Mouse (Mus musculus) myocyte (in vitro differentiated cells): ENCODE data around the gene Sirpa.

ENCODE experiments used
- CEBPB ChIP-seq: IDR thresholded peaks from 2 replicates; pipeline ENCODE4 v1.6.1; 2011; ENCODE audit warnings: mild to moderate bottlenecking, moderate library complexity; ENCODE audit not compliant: poor library complexity, insufficient read depth, severe bottlenecking
- MAX ChIP-seq: IDR thresholded peaks from one replicate; pipeline ENCODE4 v1.6.1; 2011; ENCODE audit warnings: low read depth, mild to moderate bottlenecking, control low read depth
- POLR2A ChIP-seq: IDR thresholded peaks from one replicate; pipeline ENCODE4 v1.6.1; 2011; ENCODE audit warnings: low read depth, mild to moderate bottlenecking, control low read depth, moderate library complexity; ENCODE audit not compliant: insufficient read length
- POLR2AphosphoS2 ChIP-seq: IDR thresholded peaks from one replicate; pipeline ENCODE4 v1.6.1; 2011; ENCODE audit warnings: low read depth, control low read depth; ENCODE audit not compliant: insufficient read length
- USF1 ChIP-seq: IDR thresholded peaks from one replicate; pipeline ENCODE4 v1.6.1; 2011; ENCODE audit warnings: low read depth, mild to moderate bottlenecking, control low read depth, moderate library complexity

GRCm38 (mm10) chr2:129544919-129545318, 47.7 kb upstream of the Sirpa start:
- no peak for TF ChIP-seq USF1
- no peak for TF ChIP-seq CEBPB
- no peak for TF ChIP-seq MAX
- TF ChIP-seq POLR2AphosphoS2: no peak
- TF ChIP-seq POLR2A: no peak
